Mouse (Mus musculus) embryonic facial prominence, embryonic 13.5 days (tissue): ENCODE data around the gene Bcat1. TPM values are rescaled to one million over a fixed set of nuclear protein-coding genes. Genes with fewer than 3 reads are reported as not detected.

Experiments used
- ATAC-seq: fragments of 200-750 bp; cut with Nextera tagmentation; 2 replicates; pipeline ENCODE4 v1.8.0; 2017; ENCODE audit warnings: low read depth; ENCODE audit not compliant: insufficient number of reproducible peaks, insufficient read depth, low FRiP score, low TSS enrichment
- H3K27ac ChIP-seq: fragments of 300-500 bp; sonication (generic); 2 replicates; pipeline ENCODE4 v1.5.1; 2015; ENCODE audit warnings: moderate library complexity, mild to moderate bottlenecking, inconsistent platforms
- H3K27me3 ChIP-seq: fragments of 300-500 bp; sonication (generic); 2 replicates; pipeline ENCODE4 v1.6.1; 2015; ENCODE audit warnings: mild to moderate bottlenecking, inconsistent platforms
- H3K36me3 ChIP-seq: fragments of 300-500 bp; sonication (generic); 2 replicates; pipeline ENCODE4 v1.6.1; 2015; ENCODE audit warnings: mild to moderate bottlenecking, inconsistent platforms
- H3K4me1 ChIP-seq: fragments of 300-500 bp; sonication (generic); 2 replicates; pipeline ENCODE4 v1.6.1; 2015; ENCODE audit warnings: inconsistent platforms
- H3K4me2 ChIP-seq: fragments of 300-500 bp; sonication (generic); 2 replicates; pipeline ENCODE4 v1.6.1; 2015; ENCODE audit warnings: moderate library complexity, mild to moderate bottlenecking, inconsistent platforms
- H3K4me3 ChIP-seq: fragments of 300-500 bp; sonication (generic); 2 replicates; pipeline ENCODE4 v1.5.1; 2015; ENCODE audit warnings: mild to moderate bottlenecking, inconsistent platforms
- H3K9ac ChIP-seq: fragments of 300-500 bp; sonication (generic); 2 replicates; pipeline ENCODE4 v1.6.1; 2015; ENCODE audit warnings: mild to moderate bottlenecking, inconsistent platforms
- H3K9me3 ChIP-seq: fragments of 300-500 bp; sonication (generic); 2 replicates; pipeline ENCODE4 v1.6.1; 2016; ENCODE audit warnings: inconsistent platforms
- WGBS: fragments of 180-500 bp; shearing (Covaris S2); methylation state at CpG from one replicate; pipeline ENCODE4 v1.1.7; 2015; ENCODE audit warnings: mixed read lengths; 5-methylcytosine and 5-hydroxymethylcytosine counted together
- polyA plus RNA-seq: library from polyadenylated mRNA; unstranded; fragments of >200 nt; fragmentation: Nextera tagmentation; extraction: Ambion mirVana; gene quantifications from 2 replicates; pipeline ENCODE4 v1.2.1, GENCODE M21; 2015

The Bcat1 gene
- polyA plus RNA-seq: 23.9 and 32.3 TPM in 2 replicates

DNA sequence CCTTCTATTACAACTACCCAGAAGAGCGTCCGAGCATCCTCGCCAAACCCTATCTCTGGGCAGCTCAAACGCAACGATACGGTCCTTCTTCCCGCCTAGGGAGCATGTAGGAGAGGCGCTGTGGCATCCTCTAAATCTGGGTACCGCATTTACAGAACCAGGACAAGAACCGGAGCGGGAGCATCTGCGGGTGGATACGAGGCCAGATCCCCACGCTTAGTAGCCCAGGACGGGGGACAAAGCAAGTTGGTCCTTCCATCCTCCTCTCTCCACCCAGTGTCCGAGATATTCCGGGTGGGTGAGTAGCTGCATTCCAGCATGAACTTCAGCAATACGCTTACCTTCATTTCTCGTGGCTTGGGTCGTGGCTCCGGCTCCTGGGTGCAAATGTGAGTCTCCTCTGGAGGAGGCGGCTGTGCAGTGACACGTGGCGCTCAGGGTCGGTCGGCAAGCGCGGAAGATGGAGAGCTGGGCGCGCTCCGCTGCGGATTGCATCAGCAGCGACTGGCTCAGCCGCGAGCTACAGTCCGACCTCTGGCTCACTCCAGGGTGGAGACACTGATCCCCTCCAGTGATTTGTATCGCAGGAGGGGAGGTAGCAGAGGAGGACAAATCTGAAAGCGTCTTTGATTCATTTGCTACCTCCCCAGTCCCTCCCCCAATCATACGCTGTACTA, at the start of gene Bcat1:
Bcat1 (minus strand) TSS at position 637 of the 677 bp plus-strand sequence.
- 0 out of 2 replicates have a peak, but pooled peaks cover 7% of the 10 kb centered on the region for H3K4me1 ChIP-seq
- peak within 1 kb of the TSS; percentile 78 for H3K4me2 ChIP-seq
- H3K9ac ChIP-seq: peak within 1 kb of the TSS; percentile 64
- H3K36me3 ChIP-seq: no peaks in the 10 kb centered on the region
- no peaks in the 10 kb centered on the region for H3K9me3 ChIP-seq
- ATAC-seq: peak; percentile 61; the same call in 1 of the 2 replicates
- H3K27ac ChIP-seq: no peak within 1 kb of the TSS
- peak within 1 kb of the TSS; percentile 51 for H3K4me3 ChIP-seq
- WGBS: under 1% methylated on average over 39 of the region's 39 CpGs
- peaks cover 35% of the 10 kb centered on the region for H3K27me3 ChIP-seq

DNA sequence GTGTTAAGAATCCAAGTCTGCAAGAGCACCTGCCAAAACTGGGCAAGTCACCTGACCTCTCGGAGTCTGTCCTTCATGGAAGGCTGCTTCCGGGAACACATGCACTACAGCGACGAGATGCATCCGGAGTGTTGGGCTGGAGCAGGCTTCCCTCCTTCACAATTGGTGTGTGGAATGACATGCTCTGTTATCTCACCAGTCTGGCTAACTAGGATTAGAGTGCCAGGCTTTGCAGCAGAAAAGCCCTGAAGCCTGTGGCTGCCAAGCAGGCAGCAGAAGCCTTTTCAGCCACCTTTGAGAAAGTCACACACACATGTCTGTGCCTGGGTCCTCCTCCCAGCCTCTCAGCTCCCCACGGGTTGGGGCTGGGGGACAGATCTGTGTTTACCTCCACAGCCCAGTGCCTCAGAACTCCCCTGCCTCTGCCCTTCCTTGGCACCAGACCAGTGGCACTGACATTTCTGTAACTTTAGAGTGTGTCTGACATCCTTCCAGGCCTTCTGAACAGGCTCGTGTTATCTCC, 49.7 kb upstream of the Bcat1 start:
- ATAC-seq: no peak
- H3K9me3 ChIP-seq: no peaks in the 10 kb centered on the region
- H3K4me1 ChIP-seq: peaks cover 12% of the 10 kb centered on the region; the same call in 1 of the 2 replicates
- H3K4me3 ChIP-seq: no peak overlapping the region
- WGBS: 61% methylated on average over 7 of the region's 7 CpGs
- no peak overlapping the region for H3K4me2 ChIP-seq
- H3K9ac ChIP-seq: no peak overlapping the region
- no peak overlapping the region for H3K27ac ChIP-seq
- H3K27me3 ChIP-seq: no peaks in the 10 kb centered on the region
- no peaks in the 10 kb centered on the region for H3K36me3 ChIP-seq

DNA sequence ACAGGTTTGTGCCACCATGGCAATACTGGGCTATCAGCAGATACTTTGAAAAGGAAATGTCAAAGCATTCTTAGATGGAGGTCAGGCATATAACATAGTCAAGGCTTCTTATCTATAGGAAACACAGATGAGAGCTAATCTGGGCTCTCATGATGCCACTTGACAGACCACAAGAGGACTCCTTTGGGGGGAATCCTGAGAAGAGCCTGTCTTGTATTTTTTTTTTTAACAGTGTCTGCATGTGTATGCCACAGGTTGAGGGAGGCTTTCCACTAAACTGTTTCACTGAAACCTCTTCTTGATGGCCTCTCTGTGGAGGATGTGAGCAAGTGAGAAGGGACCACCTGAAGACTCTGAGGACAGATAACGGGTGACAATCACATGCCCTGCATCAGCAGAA, 48.6 kb upstream of the Bcat1 start:
- no peaks in the 10 kb centered on the region for H3K9me3 ChIP-seq
- H3K4me2 ChIP-seq: no peak overlapping the region
- ATAC-seq: no peak
- H3K4me1 ChIP-seq: peaks cover 15% of the 10 kb centered on the region; the same call in 1 of the 2 replicates
- no peak overlapping the region for H3K4me3 ChIP-seq
- no peak overlapping the region for H3K9ac ChIP-seq
- H3K27ac ChIP-seq: no peak overlapping the region
- no peaks in the 10 kb centered on the region for H3K27me3 ChIP-seq
- WGBS: 60% methylated on average over 1 of the region's 1 CpGs
- H3K36me3 ChIP-seq: no peaks in the 10 kb centered on the region

DNA sequence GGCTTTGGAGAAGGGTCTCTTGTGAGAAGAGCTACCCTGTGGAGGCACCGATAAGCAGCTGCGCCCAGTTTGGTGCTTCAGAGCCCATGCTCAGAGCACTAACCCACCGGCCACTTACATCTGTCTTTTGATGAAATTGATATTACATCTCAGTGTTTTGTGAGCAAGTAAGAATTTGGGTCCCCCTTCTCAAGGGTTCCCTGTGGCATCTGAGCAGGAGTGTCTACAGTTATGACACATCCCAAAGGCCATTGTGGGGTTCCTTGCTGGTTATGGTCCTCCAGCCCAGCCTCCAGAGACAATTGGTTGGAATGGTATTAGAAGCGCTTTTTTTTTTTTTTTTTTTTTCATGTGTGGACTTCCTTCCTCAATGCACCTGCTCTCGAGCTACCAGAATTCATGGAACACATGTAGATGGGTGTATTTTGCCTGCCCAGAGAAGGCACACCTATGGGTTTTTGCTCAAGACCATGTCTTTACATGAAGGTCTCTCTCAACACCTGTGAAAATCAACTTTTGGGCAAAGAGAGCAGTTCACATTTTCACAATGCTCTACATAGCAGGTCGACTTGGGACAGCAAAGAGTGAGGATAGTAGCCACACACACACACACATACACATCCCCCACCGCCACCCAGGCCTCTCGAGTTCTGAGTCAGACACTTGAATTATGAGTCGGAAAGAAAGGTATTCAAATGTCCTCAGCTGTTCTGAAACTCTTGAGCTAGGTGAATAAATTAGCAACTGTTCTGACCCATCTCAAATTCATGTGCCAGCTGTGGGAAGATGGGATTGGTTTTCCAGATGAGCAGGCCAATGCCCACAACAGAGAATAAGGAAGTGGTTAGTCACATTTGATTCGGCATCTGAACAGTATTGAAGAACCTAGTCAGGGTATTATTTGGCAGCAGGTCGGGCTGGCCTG, 47.4 kb upstream of the Bcat1 start:
- no peaks in the 10 kb centered on the region for H3K9me3 ChIP-seq
- no peak overlapping the region for H3K27ac ChIP-seq
- H3K36me3 ChIP-seq: no peaks in the 10 kb centered on the region
- no peak overlapping the region for H3K9ac ChIP-seq
- no peak overlapping the region for H3K4me3 ChIP-seq
- ATAC-seq: no peak
- no peaks in the 10 kb centered on the region for H3K27me3 ChIP-seq
- 75% methylated on average over 11 of the region's 11 CpGs for WGBS
- no peak overlapping the region for H3K4me2 ChIP-seq
- H3K4me1 ChIP-seq: peaks cover 15% of the 10 kb centered on the region; the same call in 1 of the 2 replicates

DNA sequence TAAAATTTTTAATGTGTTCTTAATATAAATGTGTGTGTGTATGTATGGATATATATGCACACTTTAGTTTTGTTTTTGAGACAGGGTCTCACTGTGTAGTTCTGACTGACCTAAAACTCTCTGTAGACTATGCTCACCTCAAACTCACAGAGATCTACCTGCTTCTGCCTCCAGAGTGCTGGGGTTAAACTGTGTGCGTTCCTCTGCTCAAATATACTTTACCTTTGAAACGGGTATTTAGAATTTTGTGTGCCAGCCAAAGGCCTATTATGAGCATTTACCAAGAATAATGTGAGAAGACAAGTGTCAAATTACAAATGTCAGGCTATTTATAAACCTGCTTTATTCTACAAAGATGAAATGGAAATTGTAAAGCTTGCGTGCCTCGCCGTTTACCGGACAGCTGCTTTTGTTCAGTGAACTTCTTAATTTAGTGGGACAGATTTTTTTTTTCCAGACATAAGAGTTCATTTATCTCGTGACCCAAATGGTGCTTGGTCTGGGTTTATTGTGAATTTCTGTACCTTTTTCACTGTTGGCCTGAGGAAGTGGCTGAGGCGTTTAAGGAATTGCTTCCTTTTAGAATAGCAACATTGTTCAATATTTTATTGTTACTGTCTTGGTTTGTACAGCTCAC, 46.6 kb upstream of the Bcat1 start:
- H3K4me2 ChIP-seq: no peak overlapping the region
- no peak overlapping the region for H3K27ac ChIP-seq
- H3K4me3 ChIP-seq: no peak overlapping the region
- H3K9ac ChIP-seq: no peak overlapping the region
- no peaks in the 10 kb centered on the region for H3K27me3 ChIP-seq
- H3K4me1 ChIP-seq: peaks cover 15% of the 10 kb centered on the region; the same call in 1 of the 2 replicates
- no peaks in the 10 kb centered on the region for H3K36me3 ChIP-seq
- no peaks in the 10 kb centered on the region for H3K9me3 ChIP-seq
- no peak for ATAC-seq
- 31% methylated on average over 8 of the region's 8 CpGs for WGBS

DNA sequence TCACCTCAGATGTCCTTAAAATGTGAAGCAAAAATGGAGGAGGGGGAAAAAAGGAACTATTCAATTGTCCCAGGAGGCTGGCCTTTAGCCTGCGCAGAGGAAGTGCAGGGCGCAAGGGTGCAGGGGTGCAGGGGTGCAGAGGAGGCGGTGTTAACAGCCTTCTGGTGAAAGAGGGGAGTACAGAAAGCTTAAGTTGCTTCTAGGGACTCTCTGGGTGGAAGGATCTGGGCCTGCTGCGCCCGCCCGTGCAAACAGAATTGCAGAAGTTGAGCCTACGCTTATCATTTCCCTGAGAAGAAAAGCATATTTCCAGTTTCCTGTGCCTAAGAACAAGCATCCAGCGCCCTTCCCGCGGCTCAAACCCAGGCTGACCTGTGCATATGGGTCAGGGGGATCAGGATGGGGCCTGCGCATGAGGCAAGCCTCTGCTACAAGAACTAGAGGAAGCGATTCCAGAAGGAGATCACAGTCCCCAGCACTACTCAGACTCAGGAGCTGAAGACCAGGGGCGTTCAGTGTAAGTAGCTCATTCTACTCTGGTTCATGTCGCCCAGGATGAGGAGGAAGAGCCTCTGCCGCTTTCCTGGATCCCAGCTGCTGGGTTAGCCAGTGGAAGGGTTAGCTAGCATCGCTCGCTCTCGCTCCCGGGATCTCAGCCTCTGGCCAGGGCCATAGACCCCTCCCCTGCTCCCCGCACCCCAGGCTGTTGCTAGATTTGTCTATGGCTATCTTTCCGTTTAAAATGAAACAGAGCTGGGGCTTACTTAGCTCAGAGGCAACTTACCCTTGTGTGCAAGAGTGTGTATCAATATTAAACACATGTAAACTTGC, 45.8 kb upstream of the Bcat1 start:
- WGBS: 43% methylated on average over 21 of the region's 21 CpGs
- H3K36me3 ChIP-seq: no peaks in the 10 kb centered on the region
- no peak overlapping the region for H3K4me3 ChIP-seq
- H3K9me3 ChIP-seq: no peaks in the 10 kb centered on the region
- peaks cover 15% of the 10 kb centered on the region for H3K4me1 ChIP-seq
- no peak overlapping the region for H3K9ac ChIP-seq
- H3K4me2 ChIP-seq: no peak overlapping the region
- ATAC-seq: no peak
- no peak overlapping the region for H3K27ac ChIP-seq
- H3K27me3 ChIP-seq: no peaks in the 10 kb centered on the region

DNA sequence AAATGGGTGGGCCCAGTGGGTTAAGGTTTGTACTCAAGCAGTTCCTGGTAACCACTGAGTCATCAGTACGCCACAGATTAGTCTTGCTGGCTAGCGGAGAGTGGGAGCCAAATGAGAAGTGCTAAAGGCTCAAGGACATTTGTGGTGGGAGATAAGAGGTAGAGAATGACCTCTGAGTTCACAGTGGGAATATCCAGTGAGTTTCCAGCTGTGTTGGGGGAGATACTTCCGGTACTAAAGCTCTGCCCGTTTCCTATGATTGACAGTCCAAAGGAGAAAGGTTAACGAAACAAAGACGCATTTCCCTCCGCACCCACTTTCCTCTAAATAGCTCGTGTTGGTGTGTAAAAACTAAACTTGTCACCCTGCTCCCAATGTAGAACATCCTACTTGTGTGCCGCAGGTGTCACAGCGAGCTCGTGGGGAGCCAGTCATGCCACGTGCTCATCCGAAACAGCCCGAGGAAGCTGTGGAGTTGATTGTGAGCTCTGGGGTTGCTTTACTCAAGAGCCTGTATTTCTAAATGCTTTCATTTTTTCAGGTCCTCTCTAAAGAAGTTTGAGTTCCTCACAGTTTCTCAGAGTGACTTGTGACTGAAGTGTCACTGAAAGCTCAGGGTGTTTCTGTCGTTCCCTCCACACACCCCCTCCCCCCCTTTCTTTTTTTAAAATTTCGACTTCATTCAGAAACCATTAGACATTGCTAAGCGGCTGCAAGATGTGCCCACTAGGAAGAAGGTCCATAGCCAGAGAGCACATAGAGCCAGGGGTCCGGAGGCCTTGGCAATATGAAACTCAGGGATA, 45.0 kb upstream of the Bcat1 start:
- ATAC-seq: no peak
- peaks cover 23% of the 10 kb centered on the region for H3K4me1 ChIP-seq

DNA sequence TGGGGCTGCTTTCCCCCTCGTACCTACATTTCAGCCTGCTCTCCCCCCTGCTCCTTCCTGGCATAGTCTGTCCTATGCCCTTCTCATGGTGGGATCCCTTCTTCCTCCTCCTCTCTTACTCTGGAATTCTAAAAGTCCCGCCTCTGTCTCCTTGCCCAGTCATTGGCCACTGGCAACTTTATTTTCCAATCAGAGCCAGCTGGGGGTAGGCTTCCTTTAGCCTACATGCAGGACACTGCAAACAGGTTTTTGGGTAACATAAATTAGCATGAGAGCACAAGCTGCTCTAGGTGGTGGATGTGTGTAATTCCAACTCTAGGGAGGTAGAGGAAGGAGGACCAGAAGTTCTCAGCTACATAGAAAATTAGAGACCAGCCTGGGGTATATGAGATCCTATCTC, 44.1 kb upstream of the Bcat1 start:
- Histone ChIP-seq H3K27me3 (no peaks in the 10 kb centered on the region), H3K4me1 (peaks cover 24% of the 10 kb centered on the region), H3K27ac (no peak overlapping the region), H3K9ac (no peak overlapping the region), H3K4me3 (no peak overlapping the region), H3K4me2 (no peak overlapping the region), H3K9me3 (no peaks in the 10 kb centered on the region), H3K36me3 (no peaks in the 10 kb centered on the region)
- no peak for ATAC-seq
- WGBS: 72% methylated on average over 2 of the region's 2 CpGs

More for the DNA sequence above, 45.0 kb upstream of the Bcat1 start:
- 44% methylated on average over 18 of the region's 18 CpGs for WGBS
- Histone ChIP-seq H3K27ac (no peak overlapping the region), H3K36me3 (no peaks in the 10 kb centered on the region), H3K9ac (no peak overlapping the region), H3K4me2 (no peak overlapping the region), H3K9me3 (no peaks in the 10 kb centered on the region), H3K4me3 (no peak overlapping the region), H3K27me3 (no peaks in the 10 kb centered on the region)

DNA sequence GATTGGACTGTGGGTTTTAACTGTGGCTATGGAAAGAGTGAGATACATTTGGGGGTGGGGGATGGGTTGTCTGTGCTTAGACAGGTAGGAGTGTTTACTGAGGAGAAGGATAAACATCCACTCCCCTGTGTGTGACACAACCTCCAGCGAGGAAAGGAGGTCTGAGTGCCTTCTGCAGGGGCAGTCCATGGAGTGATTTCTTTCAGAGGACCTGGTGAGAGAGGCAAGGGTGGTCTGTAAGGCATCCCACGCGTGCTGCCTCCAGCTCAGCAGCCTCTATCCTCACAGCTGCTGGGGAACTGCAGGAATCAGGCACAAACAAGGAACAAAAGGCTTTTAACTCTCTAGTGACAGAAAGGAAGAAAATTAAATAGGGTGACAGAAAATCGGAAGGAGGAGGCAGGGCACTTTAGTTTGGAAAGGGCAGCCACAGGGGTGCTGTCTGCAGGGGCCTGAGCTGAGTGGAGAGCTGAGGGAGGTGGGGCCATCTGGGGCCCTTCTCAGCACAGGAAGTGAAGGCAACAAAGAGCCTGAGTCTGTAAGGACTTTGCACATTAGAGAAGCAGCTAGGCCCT, 40.2 kb upstream of the Bcat1 start:
- no peaks in the 10 kb centered on the region for H3K27me3 ChIP-seq
- peaks cover 16% of the 10 kb centered on the region for H3K4me1 ChIP-seq
- no peak overlapping the region for H3K27ac ChIP-seq
- H3K4me3 ChIP-seq: no peak overlapping the region
- H3K4me2 ChIP-seq: no peak overlapping the region
- WGBS: 11% methylated on average over 4 of the region's 4 CpGs
- H3K36me3 ChIP-seq: no peaks in the 10 kb centered on the region
- H3K9me3 ChIP-seq: no peaks in the 10 kb centered on the region
- no peak overlapping the region for H3K9ac ChIP-seq
- ATAC-seq: no peak

DNA sequence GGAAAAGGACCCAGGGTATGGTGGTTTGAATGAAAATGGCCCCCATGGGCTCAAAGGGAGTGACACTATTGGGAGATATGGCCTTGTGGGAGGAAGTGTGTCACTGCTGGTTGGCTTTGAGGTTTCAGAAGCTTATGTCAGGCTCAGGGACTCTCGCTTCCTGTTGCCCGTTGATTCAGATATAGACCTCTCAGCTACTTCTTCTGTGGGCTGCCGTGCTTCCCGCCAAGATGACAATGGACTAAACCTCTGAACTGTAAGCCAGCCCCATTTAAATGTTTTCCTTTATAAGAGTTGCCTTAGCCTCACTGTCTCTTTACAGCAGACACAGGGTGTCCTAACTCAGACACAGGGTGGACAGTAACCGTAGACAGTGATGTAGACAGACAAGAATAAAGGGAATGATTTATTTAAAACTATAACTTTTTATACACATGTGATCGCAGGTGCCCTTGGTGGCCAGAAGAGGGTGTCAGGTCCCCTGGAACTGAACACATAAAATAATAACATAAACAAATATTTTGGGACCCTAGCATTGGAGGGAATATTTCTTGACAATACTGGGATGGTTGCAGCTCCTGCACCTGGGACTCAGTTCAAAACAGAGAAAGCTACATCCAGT, 39.6 kb upstream of the Bcat1 start, which contains the start of gene Lrmp:
Lrmp (plus strand) TSS at position 178 of the 622 bp plus-strand sequence.
- no peak for ATAC-seq
- Histone ChIP-seq H3K27ac (no peak within 1 kb of the TSS), H3K4me3 (no peak within 1 kb of the TSS), H3K4me1 (peaks cover 11% of the 10 kb centered on the region), H3K4me2 (no peak within 1 kb of the TSS), H3K27me3 (no peaks in the 10 kb centered on the region), H3K9me3 (no peaks in the 10 kb centered on the region), H3K36me3 (no peaks in the 10 kb centered on the region), H3K9ac (no peak within 1 kb of the TSS)
- 75% methylated on average over 6 of the region's 6 CpGs for WGBS
